Mouse (Mus musculus): ENCODE data around the gene Chst10. TPM values are rescaled to one million over a fixed set of nuclear protein-coding genes. Genes with fewer than 3 reads are reported as not detected.

Chst10 gene
- total RNA-seq (2021): 1.5 and 1.9 TPM in 2 replicates
- long read RNA-seq, partial matches to known transcripts: 0 of 4 reads
- long read RNA-seq, other reads (novel, unspliced or antisense): 1 of 4 reads

DNA sequence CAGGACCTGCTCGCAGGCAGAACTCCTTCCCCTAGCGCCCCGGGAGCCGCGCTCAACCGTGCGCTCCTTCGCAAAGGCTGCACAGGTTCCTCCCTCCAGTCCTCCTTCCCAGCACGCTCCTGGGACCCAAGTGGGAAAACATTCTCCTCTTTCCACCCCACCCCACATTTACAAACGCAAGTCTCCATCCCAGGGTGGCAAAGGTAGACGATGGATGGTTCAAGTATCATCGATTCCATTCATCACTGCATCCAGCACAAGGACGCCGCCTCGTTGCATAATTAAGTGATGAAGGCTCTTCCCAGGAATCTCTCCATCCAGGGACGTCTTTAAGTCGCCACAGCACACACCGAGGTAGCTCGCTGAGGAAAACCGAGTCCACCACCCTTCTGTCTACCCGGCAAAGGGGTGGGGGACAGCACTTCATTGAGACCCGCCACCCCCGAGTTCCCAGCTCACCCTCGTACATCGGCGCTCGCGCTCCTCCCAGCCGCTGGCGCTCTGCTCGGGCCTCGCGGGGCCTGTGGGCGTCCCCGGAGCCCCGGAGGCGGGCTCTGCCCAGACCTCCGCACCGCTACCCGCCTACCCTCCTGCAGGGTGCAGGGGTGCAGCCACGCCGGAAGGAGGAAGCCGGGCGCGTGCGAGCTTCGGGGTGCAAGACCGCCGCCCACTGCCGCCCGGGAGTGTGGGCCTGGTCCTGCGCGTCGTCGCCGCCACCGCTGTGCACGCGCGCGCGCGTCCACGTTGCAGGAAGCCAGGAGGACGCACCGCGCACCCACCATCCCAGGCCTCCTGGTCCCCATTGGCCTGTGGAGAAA, at the start of gene Chst10:
Gene Chst10 (minus strand): TSS at position 731 of the 818 bp plus-strand sequence.
- DNase-seq: peak; percentile 64

DNA sequence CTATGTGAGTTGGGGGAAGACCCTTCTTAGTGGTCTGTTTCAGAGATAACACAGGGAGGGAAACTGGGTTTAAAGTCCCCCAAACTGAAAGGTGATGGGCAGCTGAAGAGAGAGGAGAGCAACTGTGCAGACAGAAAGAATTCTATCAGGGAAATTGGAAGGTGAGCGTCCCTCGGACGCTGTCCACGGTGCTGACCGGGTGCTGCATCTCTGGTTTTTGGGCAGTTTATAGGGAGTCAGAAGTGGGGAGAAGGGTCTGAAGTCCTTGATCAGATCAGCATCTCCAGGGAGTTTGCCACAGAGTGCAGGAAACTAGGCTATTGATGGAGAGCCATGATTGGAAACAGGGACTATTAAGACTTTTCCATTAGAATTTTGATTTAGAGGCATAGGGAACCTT, 41.6 kb upstream of the Chst10 start:
- peak; percentile 43 for DNase-seq

DNA sequence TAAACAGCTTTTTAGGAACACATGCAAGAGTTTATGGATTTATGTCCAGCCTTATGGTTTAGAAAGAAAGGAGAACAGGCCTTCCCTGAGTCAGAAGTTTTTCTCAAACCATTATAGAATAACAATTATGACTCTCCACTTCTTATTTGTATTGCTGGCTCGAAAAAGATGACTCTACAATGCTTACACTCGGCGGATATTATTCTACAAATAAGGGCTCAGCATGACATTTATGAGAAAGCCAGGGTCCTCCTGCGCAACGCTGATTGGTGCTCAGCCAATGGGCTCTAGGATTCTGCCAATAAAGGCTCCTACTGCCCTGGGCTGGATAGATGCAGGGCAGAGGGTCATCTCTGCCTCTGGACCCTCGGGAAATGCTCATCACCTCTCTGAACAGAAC, 40.9 kb upstream of the Chst10 start, which contains the start of gene Nms:
Gene Nms (plus strand): TSS at position 301 of the 400 bp plus-strand sequence.
- DNase-seq: no peak

DNA sequence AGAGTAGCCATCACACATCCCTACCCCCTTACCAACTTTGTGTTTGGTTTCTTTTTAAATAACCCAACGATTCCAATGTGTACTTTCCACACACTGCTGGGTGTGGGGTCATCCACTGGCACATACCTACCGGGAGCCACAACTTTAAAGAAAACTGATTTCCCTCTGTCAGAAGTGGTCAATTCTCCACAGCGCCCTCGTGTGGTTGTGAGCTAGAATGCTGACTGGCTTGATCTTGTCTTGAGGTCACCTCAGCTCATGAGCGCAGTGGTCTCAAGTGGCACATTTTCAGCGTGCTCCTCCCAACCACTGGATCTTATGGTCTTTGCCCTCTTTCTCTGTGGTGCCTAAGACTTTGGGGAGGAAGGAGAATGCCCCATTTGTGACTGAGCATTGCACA, 38.8 kb upstream of the Chst10 start:
- peak; percentile 36 for DNase-seq

DNA sequence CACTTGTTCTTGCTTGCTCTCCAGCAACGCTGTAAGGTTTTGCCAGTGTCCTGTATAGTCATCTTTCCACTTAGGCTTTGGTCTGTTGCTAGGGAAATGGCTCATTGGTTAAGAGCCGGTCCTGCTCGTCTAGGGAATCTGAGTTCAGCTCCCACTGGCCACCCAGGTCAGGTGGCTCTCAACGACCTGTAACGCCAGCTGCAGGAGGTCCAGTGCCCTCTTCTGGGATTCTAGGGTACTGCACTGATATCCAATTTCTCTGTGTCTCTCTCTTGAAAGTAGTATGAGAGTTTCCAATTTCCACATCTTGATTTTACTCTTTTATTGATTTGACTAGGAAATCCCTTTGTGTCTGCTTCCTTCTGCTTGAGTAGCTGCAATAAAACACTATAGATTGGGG, 36.7 kb upstream of the Chst10 start:
- peak; percentile 7 for DNase-seq

DNA sequence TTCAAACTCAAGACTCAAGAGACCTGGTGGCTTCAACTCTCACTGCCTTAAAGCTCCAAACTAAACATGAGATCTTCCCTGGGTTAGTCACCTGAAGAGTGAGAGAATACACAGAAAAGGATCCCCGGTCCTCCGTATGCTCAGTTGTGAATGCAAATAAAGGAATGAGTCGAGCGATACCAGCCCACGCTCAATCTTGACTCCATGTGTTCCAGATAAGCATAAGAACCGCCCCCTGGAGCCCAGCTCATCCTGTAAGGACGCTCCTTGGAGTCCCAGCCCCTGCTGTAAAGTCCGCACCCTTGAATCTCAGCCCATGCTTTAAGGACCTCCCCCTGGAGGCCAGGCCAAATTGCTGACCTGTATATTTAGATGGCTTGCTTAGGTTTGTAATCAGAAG, 32.8 kb upstream of the Chst10 start:
- DNase-seq: no peak

DNA sequence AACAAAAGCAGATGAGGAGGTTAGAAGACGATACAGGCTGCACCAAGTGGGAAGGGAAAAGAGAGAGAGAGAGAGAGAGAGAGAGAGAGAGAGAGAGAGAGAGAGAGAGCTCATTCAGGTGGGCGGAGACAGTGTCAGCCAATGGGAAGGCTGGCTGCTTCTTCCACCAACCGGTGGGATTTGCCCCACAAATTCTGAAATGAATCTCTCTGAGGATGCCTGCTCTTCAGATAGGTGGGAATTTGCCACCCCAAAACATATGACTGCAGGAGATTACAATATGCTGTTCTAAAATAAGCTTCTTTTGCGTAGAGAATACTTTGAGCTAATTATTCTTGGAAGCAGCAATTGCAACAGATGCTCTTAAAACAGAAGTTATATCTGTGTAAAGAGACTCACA, 31.5 kb upstream of the Chst10 start:
- no peak for DNase-seq

DNA sequence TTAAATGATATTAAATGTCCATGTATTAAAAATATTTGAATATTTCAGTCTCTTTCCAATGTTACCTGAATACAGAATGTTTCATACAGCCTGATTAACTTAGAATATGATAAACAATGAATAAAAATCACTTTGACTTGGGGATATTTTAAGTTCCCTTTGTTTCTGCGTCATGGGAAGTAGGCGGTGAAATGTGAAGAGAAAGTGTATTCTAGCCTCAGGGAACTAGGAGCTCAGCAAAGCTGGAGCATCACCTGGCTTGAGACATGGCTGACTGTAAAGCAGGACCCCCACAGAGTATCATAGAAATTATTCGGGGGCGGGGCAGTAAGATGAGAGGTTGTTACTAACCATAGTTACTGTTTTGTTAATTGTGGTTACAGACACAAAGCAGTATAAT, 31.0 kb upstream of the Chst10 start:
- no peak for DNase-seq

DNA sequence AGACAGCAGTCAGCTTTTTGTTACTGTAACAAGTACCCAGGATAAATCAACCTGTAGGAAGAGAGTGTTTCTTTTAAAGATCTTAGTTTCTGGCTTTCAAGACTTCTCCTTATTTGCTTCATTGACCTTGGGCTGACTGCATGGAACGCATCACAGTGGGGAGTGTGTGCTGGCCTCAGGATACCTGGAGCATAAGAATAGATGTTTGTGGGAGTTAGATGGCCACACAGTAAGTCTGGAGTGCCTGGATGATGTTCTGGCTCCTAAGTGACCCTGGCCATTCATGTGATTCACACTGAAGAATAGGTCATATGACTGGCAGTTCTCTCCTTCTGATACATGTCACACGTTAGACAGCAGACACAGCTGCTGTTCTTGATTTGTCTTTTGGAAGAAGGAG, 6.0 kb upstream of the Chst10 start:
- no peak for DNase-seq

DNA sequence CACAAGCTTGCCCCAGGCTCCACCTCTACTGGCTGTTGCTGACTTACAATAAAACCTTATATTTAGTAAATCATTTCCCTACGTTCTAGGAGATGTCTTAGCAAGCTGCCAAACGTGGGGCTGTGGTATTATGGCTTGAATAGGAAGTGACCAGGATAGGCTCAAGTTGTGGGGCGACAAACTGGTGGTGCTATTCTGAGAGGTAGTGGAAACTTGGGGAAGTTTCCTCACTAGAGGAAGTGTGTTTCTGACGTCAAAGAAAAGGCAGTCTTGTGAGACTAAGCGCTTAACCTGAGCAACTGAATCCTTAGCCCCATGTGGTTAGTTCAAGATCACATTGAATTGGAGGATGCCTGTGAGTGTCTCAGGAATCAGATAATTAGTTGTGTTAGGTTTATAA, 4.6 kb upstream of the Chst10 start:
- no peak for DNase-seq

DNA sequence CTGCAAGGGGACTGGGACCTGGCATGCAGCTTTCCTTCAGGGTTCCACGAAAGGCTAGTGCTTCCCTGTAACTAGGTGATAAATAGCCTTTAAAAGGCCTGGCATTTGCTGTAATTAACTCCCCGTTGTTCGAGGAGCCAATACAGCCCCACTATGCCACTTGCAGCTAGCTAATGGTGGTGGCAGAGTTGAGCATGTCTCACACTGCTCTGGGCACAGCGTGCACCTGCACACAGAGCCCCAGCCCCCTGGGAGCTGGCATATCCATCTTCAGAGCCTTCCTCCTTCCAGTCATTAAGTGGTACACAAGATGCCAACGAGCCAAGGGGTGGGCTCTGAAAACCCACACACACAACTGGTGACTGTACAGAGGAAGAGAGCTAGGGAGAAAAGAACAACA, 4.9 kb downstream of the Chst10 start:
- DNase-seq: no peak

DNA sequence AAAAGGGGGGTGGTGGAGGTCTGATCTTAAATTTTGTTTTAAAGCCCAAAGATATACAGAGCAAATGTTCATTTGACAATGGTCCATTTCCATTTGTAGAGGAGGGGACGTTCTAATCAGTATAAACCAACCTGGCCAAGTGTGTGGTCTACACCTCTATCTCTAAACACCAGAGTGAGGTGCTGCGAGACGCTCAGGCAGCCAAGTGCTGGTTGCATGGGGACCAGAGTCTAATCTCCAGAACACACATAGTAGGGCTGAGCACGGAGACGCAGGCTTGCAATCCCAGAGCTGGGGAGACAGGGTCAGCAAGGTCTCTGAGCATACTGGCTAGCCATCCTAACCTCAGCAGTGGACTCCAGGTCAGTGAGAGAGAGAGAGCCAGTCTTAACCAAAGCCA, 6.5 kb downstream of the Chst10 start:
- DNase-seq: no peak

DNA sequence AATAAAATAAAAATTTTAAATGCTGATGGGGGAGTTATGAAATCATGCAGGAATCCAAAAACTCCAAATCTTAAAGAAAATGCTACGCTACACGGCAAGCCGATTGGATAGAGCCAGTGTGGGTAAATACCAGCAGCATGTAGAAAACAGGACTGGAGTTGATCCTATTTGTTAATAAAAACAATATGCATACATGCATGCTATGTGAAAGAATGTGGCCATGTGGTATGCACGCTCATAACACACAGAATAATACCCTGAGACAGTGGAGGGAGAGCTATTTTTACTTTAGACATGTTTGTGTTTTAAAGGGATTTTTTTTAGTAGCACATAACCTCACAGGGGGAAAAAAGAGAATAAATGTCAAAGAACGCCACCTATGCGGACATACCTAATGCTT, 9.2 kb downstream of the Chst10 start:
- no peak for DNase-seq

DNA sequence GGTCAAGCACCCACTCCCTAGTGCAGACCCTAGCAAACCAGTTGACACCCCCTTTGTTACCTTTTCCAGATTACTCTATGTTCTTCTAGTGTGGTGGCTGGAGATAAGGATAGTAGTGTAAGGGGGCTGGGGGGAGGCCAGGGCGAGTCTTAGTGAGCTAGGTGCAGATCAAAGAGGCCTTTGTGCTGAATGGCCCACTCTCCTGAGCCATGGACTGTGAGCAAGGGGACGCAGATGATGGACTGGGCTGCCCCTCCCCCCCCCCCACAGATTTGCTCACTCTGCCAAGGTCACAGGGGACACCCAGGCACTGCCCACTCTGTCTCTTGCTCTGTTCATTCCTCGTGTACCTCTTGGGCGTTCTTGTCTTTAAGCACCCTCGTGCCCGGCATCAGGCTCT, 10.9 kb downstream of the Chst10 start:
- no peak for DNase-seq

DNA sequence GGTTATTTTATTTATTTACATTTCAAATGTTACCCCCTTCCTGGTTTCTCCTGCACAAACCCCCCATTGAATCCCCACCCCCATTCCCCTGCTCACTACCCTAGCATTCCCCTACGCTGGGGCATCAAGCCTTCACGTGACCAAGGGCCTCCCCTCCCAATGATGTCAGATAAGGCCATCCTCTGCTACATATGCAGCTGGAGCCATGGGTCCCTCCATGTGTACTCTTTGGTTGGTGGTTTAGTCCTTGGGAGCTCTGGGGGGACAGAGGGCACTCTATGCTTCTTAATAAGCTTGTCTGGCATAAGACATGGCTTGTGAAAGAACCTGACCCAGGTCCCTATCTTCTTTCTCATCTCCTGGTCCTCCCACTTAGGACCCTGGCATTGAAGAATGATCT, 11.4 kb downstream of the Chst10 start:
- no peak for DNase-seq

DNA sequence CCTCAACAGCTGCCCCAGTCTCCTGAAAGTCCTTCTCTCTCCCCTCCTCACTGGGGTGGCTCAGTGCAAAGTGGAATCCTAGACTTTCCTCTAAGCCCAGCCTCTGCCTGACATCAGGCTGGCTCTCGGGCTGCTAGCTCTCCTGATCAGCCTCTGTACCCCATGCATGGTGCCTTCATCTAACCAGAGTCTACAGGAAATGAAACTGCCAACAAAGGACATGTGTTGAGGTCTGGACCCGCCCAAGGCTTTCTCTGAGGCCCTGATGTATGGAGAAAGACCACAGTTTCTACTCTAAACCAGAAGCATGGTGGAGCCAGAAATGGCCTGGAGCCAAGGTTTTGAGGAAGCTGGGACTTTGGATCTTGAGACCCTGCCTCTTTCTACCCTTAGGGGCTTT, 12.0 kb downstream of the Chst10 start:
- no peak for DNase-seq

DNA sequence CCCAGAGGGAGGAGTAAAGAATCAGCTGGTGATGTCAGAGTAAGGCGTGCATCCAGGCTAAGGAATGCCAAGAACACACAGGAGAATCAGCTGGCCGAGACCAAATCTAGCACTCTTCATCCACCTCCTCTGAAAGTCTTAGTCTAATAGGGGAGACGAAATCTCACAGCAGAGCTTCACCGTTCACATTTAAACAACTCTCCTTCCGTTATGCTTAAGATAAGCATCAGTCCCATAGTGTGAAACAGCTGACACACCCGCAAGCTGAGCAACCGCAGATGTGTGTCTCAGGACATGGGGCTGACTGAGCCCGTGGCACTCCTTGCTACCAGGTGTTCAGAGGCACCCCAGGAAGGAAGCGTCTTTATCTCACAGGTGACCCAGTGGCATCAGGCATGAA, 14.2 kb downstream of the Chst10 start:
- no peak for DNase-seq

DNA sequence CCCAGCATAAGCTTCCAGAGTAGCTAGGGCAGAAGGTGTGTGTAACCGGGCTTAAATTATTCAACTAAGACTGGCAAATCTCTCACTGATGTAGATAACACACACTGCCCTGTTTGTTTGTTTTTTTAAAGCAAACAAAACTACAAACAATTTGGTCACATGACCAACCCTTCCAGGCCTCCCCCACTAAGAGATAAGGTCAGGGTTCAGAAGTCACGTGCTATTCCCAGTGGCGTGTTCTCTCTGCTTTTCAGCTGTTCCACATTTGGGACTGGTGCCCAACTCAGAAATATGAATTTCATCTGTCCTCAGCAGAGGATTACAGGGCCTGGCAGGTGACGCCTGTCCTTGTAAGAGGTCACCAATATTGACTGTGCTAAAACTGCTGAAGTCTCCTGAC, 15.2 kb downstream of the Chst10 start:
- DNase-seq: no peak

DNA sequence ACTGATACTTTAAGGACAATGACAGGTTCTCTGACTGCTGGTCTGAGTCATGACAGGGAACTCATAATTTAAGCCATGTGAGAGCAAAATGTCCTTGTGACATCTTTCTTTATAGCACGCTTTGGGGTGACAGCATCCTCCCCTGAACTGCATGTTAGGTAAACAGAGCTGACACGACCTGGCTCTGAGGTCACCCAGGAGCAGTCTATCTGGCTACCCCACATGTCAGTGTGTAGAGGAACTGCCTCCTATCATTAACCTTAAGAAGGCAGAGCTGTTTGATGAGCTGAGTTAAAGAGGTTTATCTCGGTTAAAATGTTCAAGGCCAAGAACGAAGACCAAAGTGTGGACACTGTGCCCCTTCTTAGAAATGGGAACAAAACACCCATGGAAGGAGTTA, 16.6 kb downstream of the Chst10 start:
- no peak for DNase-seq

DNA sequence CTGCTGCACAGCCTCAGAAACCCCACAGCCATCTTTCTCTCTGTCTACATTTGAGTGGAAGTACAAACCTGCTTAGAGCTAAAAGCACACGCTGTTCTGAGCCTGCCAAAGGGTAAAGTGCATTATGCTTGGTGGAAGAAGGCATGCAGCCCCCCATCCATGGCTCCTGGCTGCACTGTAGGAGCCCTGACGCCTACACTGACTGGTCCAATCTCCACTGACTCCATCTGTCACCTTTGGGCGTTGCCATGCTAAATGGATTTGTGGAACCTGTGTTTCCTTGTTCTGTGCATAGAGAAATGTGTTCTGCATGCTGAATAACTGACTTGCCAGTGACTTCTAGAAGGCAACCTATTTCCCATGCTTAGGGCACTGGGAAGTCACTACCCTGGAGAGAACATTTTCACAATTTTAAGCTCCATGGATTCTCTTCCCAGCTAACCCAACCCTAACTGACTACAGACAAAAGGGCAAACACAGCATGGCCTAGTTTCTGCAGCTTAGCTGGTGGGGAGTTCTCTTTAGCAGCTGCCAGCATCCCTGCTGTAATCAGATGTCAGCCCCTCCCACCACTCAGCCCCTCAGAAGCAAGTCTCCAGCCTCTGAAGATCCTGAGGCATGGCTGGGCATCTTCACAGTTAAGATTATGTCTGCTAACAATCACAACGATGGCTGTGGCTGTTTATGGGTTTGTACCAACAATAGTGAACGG, 21.1 kb downstream of the Chst10 start:
- no peak for DNase-seq

DNA sequence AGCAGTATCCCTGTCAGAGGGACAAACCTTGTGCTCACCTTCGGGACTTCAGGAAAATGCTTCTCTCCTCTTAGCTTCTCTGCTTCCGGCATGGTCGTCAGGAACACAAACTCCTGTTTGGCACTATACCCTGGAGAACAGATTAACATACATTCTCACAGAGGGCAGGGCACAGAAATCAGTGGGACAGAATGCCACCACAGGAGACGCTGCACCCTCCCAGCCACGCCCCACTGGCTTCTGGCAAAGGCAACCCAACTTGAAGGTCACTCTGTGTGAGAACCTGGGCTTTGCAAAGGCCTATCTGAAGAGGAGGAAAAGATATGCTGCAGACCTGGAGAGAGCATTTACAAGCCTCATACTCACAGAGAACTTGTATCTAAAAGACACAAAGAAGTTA, 24.1 kb downstream of the Chst10 start:
- DNase-seq: no peak

DNA sequence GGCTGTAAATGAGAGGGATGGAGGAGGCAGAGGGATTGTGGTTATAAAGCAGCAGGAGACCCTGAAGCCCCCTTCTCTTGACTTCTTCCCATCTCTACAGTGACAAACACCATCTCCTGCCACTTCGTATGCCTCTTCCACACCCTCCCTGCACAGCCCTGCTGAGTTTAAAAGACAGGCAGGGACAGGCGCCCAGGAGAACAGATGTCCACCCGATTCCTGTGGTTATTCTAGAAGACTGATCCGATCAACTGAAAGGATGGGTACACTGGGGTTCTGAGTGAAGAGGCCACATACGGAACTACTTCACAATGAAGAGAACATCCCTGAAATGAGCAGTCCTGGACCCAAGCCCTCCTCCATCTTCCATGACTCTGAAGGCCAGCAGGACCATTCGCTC, 26.1 kb downstream of the Chst10 start:
- DNase-seq: no peak

DNA sequence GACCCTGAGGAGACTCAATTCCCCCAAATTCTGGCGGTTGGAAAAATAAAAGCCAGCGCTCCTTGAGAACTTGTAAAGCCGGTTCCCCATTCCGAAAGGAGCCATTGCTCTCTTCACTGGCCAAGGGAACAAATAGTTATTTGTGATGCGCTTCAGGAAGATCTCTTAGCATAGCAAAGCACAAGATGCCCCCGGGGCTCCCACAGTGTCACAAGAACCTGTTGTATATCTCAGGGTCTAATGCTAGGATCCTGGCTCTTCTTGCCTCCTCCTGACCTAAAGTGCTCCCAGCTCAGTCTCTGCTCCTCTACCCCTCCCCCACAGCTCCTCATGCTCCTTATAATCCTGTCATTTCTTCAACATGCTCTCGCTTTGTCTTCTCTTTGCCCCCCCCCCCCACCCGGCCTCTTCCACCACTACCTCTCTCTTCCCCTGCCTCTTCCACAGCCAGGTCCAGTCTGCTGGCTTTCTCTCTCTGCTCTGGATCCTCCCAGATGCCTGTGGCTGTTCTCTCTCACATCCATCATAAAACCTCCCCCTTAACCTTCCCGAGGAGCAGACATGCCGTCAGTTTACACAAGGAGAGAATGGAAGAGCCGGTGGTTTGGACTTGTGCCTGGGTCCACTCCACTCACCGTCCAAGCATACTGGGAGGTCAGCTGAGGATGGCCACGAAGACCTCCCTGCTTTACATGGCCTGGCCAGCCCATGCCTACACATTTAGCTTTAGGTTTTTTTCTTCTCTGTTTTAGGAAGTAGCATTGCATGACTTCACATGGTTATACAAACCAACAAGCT, 28.4 kb downstream of the Chst10 start:
- DNase-seq: no peak

All from adrenal gland, postnatal 25 days (tissue).